Mouse (Mus musculus) liver, embryonic 15.5 days (tissue): ENCODE measurements around the gene Ccnd1. TPM values are rescaled to one million over a fixed set of nuclear protein-coding genes. Genes with fewer than 3 reads are reported as not detected.

ENCODE experiments used
- ATAC-seq: fragments of 200-750 bp; cut with Nextera tagmentation; 2 replicates; pipeline ENCODE4 v1.8.0; 2017; ENCODE audit warnings: moderate number of reproducible peaks, mild to moderate bottlenecking, moderate library complexity; ENCODE audit not compliant: insufficient read depth
- H3K27ac ChIP-seq: fragments of 300-500 bp; sonication (generic); replicated peaks from 2 replicates; pipeline ENCODE4 v1.5.1; 2015; ENCODE audit warnings: mild to moderate bottlenecking, inconsistent platforms
- H3K27me3 ChIP-seq: fragments of 300-500 bp; sonication (generic); 2 replicates; pipeline ENCODE4 v1.6.1; 2015; ENCODE audit warnings: mild to moderate bottlenecking, inconsistent platforms
- H3K36me3 ChIP-seq: fragments of 300-500 bp; sonication (generic); replicated peaks from 2 replicates; pipeline ENCODE4 v1.6.1; 2015; ENCODE audit warnings: moderate library complexity, mild to moderate bottlenecking, inconsistent platforms
- H3K4me1 ChIP-seq: fragments of 300-500 bp; sonication (generic); replicated peaks from 2 replicates; pipeline ENCODE4 v1.6.1; 2015; ENCODE audit warnings: inconsistent platforms
- H3K4me2 ChIP-seq: fragments of 300-500 bp; sonication (generic); 2 replicates; pipeline ENCODE4 v1.6.1; 2015; ENCODE audit warnings: moderate library complexity, mild to moderate bottlenecking, inconsistent platforms
- H3K4me3 ChIP-seq: fragments of 300-500 bp; sonication (generic); replicated peaks from 2 replicates; pipeline ENCODE4 v1.5.1; 2015; ENCODE audit warnings: mild to moderate bottlenecking, inconsistent platforms
- H3K9ac ChIP-seq: fragments of 300-500 bp; sonication (generic); 2 replicates; pipeline ENCODE4 v1.6.1; 2015; ENCODE audit warnings: moderate library complexity, mild to moderate bottlenecking, inconsistent platforms
- H3K9me3 ChIP-seq: fragments of 300-500 bp; sonication (generic); replicated peaks from 2 replicates; pipeline ENCODE4 v1.6.1; 2016; ENCODE audit warnings: inconsistent platforms
- WGBS: fragments of 180-500 bp; shearing (Covaris S2); methylation state at CpG from one replicate; pipeline ENCODE4 v1.1.7; 2015; ENCODE audit warnings: mixed read lengths; ENCODE audit not compliant: insufficient replicate concordance; 5-methylcytosine and 5-hydroxymethylcytosine counted together
- polyA plus RNA-seq: library from polyadenylated mRNA; unstranded; fragments of >200 nt; fragmentation: Nextera tagmentation; extraction: Ambion mirVana; gene quantifications from 2 replicates; pipeline ENCODE4 v1.2.1, GENCODE M21; 2015

Ccnd1 gene
- polyA plus RNA-seq, 1 experiment from 2014 or later, result 24.5 TPM

GRCm38 (mm10) chr7:144964316-144964715, 24.6 kb upstream of the Ccnd1 start:
- no peak overlapping the region for H3K9ac ChIP-seq
- WGBS, result 37% methylated on average over 4 of the region's 4 CpGs
- no peaks in the 10 kb centered on the region for H3K27me3 ChIP-seq
- no peaks in the 10 kb centered on the region for H3K36me3 ChIP-seq
- H3K9me3 ChIP-seq, result no peaks in the 10 kb centered on the region
- H3K4me1 ChIP-seq, result no peaks in the 10 kb centered on the region
- no peak overlapping the region for H3K4me2 ChIP-seq
- no peak for ATAC-seq
- no peak overlapping the region for H3K27ac ChIP-seq
- no peak overlapping the region for H3K4me3 ChIP-seq

- Histone ChIP-seq H3K9ac (no peak overlapping the region), H3K27ac (no peak overlapping the region), H3K4me2 (no peak overlapping the region), H3K36me3 (no peaks in the 10 kb centered on the region), H3K4me1 (no peaks in the 10 kb centered on the region), H3K27me3 (no peaks in the 10 kb centered on the region), H3K4me3 (no peak overlapping the region), H3K9me3 (no peaks in the 10 kb centered on the region)
- 66% methylated on average over 1 of the region's 1 CpGs for WGBS
- no peak for ATAC-seq
These were observed 24.2 kb upstream of the Ccnd1 start for GRCm38 (mm10) chr7:144963911-144964310.

- Histone ChIP-seq H3K9me3 (no peaks in the 10 kb centered on the region), H3K4me2 (no peak overlapping the region), H3K27me3 (no peaks in the 10 kb centered on the region), H3K4me3 (no peak overlapping the region), H3K4me1 (no peaks in the 10 kb centered on the region), H3K27ac (no peak overlapping the region), H3K36me3 (no peaks in the 10 kb centered on the region), H3K9ac (no peak overlapping the region)
- 52% methylated on average over 12 of the region's 12 CpGs for WGBS
- ATAC-seq, result no peak
These were observed 19.0 kb upstream of the Ccnd1 start for GRCm38 (mm10) chr7:144958509-144959395.

- peaks cover 17% of the 10 kb centered on the region for H3K4me1 ChIP-seq
- no peak overlapping the region for H3K27ac ChIP-seq
- WGBS, result under 1% methylated on average over 45 of the region's 45 CpGs
- H3K9me3 ChIP-seq, result no peaks in the 10 kb centered on the region
- no peak overlapping the region for H3K9ac ChIP-seq
- peak overlapping the region; percentile 68 for H3K4me2 ChIP-seq
- peaks cover 69% of the 10 kb centered on the region for H3K27me3 ChIP-seq
- peak overlapping the region; percentile 54 for H3K4me3 ChIP-seq
- peak; percentile 36; the same call in 1 of the 2 replicates for ATAC-seq
- H3K36me3 ChIP-seq, result no peaks in the 10 kb centered on the region
These were observed 3.5 kb upstream of the Ccnd1 start for GRCm38 (mm10) chr7:144943254-144943653.

GRCm38 (mm10) chr7:144942744-144943135, 3.0 kb upstream of the Ccnd1 start:
- no peaks in the 10 kb centered on the region for H3K36me3 ChIP-seq
- 1% methylated on average over 20 of the region's 20 CpGs for WGBS

GRCm38 (mm10) chr7:144942071-144942743, 2.5 kb upstream of the Ccnd1 start:
- 1% methylated on average over 35 of the region's 35 CpGs for WGBS

More at GRCm38 (mm10) chr7:144942744-144943135, 3.0 kb upstream of the Ccnd1 start:
- H3K4me1 ChIP-seq, result peaks cover 20% of the 10 kb centered on the region
- peak overlapping the region; percentile 54 for H3K4me3 ChIP-seq
- H3K4me2 ChIP-seq, result peak overlapping the region; percentile 68
- no peak overlapping the region for H3K9ac ChIP-seq
- H3K27ac ChIP-seq, result no peak overlapping the region
- H3K27me3 ChIP-seq, result peaks cover 74% of the 10 kb centered on the region
- H3K9me3 ChIP-seq, result no peaks in the 10 kb centered on the region
- ATAC-seq, result no peak

GRCm38 (mm10) chr7:144941242-144941831, 1.6 kb upstream of the Ccnd1 start:
- Histone ChIP-seq H3K27me3 (peaks cover 86% of the 10 kb centered on the region), H3K9me3 (no peaks in the 10 kb centered on the region), H3K9ac (no peak overlapping the region), H3K36me3 (0 out of 2 replicates have a peak, but pooled peaks cover 4% of the 10 kb centered on the region), H3K4me2 (peak overlapping the region; percentile 68), H3K4me3 (peak overlapping the region; percentile 54), H3K27ac (peak overlapping the region; percentile 65), H3K4me1 (peaks cover 28% of the 10 kb centered on the region)
- WGBS, result under 1% methylated on average over 39 of the region's 39 CpGs
- ATAC-seq, result peak; percentile 59

More at GRCm38 (mm10) chr7:144942071-144942743, 2.5 kb upstream of the Ccnd1 start:
- Histone ChIP-seq H3K36me3 (no peaks in the 10 kb centered on the region), H3K4me3 (peak overlapping the region; percentile 54), H3K4me2 (peak overlapping the region; percentile 68), H3K27ac (0 out of 2 replicates have a peak overlapping the region, but pooled peaks have one; percentile 9), H3K27me3 (peaks cover 79% of the 10 kb centered on the region), H3K4me1 (peaks cover 22% of the 10 kb centered on the region), H3K9me3 (no peaks in the 10 kb centered on the region), H3K9ac (no peak overlapping the region)
- ATAC-seq, result no peak

- Histone ChIP-seq H3K27ac (peak overlapping the region; percentile 53; the same call in 1 of the 2 replicates), H3K9ac (no peak overlapping the region), H3K4me1 (peaks cover 28% of the 10 kb centered on the region), H3K9me3 (no peaks in the 10 kb centered on the region), H3K4me3 (no peak overlapping the region), H3K4me2 (peak overlapping the region; percentile 68), H3K27me3 (peaks cover 86% of the 10 kb centered on the region), H3K36me3 (0 out of 2 replicates have a peak, but pooled peaks cover 4% of the 10 kb centered on the region)
- no peak for ATAC-seq
- WGBS, result under 1% methylated on average over 11 of the region's 11 CpGs
These were observed 860 bp upstream of the Ccnd1 start for GRCm38 (mm10) chr7:144940585-144940984.

- Histone ChIP-seq H3K27ac (peak overlapping the region; percentile 53), H3K4me1 (peaks cover 28% of the 10 kb centered on the region), H3K9me3 (no peaks in the 10 kb centered on the region), H3K27me3 (peaks cover 86% of the 10 kb centered on the region), H3K4me2 (peak overlapping the region; percentile 68), H3K4me3 (peak overlapping the region; percentile 56), H3K36me3 (0 out of 2 replicates have a peak, but pooled peaks cover 6% of the 10 kb centered on the region), H3K9ac (no peak overlapping the region)
- 1% methylated on average over 22 of the region's 22 CpGs for WGBS
- ATAC-seq, result no peak
These were observed 362 bp upstream of the Ccnd1 start for GRCm38 (mm10) chr7:144940003-144940571.

- H3K9ac ChIP-seq, result peak overlapping the region; percentile 32; the same call in 1 of the 2 replicates
- H3K4me3 ChIP-seq, result peak overlapping the region; percentile 56
- peaks cover 28% of the 10 kb centered on the region for H3K4me1 ChIP-seq
- H3K36me3 ChIP-seq, result peaks cover 12% of the 10 kb centered on the region; the same call in 1 of the 2 replicates
- WGBS, result under 1% methylated on average over 32 of the region's 32 CpGs
- H3K27me3 ChIP-seq, result peaks cover 73% of the 10 kb centered on the region
- H3K4me2 ChIP-seq, result peak overlapping the region; percentile 68
- no peak for ATAC-seq
- H3K27ac ChIP-seq, result peak overlapping the region; percentile 48; the same call in 1 of the 2 replicates
- H3K9me3 ChIP-seq, result no peaks in the 10 kb centered on the region
These were observed 923 bp downstream of the Ccnd1 start for GRCm38 (mm10) chr7:144938661-144939343.
